Mouse (Mus musculus) brain, adult 2 months (tissue): ENCODE measurements at regions not wholly inside any gene's neighbourhood (a gene's known extent, or its start where the extent isn't known, plus 50 kb on each side); places are given as distances from the start of the nearest gene placed in this dataset.

Experiments
- DNase-seq: peaks from one replicate; pipeline ENCODE4 v3.0.0; 2011; ENCODE audit warnings: low read depth, low spot score

- DNase-seq = no peak
Measured at GRCm38 (mm10) chr2:149467801-149468200, 62.9 kb downstream of the Cst10 start.

GRCm38 (mm10) chr2:149472411-149472810, 67.6 kb downstream of the Cst10 start:
- no peak for DNase-seq

- DNase-seq = peak; percentile 87
Measured at GRCm38 (mm10) chr2:149493280-149493988, 88.6 kb downstream of the Cst10 start.

- no peak for DNase-seq
Measured at GRCm38 (mm10) chr2:149512870-149513269, 108.0 kb downstream of the Cst10 start.

DNA sequence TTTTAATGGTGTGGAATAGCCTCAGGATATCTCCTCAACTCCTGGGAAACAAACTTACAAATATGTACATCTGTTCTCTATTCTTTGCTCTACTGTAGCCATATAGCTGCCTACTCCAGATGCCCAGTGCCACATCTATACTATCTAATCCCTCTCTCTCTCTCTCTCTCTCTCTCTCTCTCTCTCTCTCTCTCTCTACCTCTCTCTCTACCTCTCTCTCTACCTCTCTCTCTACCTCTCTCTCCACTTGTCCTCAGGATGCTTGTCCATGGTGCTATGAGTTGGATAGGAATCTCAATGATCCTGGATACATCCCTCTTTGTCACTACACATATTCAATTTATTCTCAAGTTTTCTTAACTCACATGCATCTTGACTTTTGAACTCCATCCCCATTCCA, 119.6 kb downstream of the Cst10 start:
- DNase-seq = no peak

DNA sequence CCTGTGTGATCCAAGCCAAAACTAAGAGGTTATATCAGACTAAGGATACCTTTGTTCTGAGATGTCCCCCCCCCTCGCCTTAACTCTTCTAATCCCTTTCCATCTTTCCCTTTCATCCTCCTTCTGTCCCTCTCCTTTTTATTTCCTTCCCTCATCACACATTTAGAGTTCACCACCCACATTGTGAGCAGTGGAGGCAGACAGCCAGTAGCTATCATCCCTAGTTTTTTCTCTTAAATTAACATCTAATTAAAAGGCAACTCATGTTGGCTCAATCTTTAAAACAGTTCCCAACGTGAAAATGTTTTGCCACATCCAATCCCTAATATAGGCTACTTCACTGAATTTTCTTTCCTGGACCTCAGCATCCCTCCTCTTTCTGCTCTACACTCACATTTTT, 138.0 kb downstream of the Cst10 start:
- peak; percentile 53 for DNase-seq

DNA sequence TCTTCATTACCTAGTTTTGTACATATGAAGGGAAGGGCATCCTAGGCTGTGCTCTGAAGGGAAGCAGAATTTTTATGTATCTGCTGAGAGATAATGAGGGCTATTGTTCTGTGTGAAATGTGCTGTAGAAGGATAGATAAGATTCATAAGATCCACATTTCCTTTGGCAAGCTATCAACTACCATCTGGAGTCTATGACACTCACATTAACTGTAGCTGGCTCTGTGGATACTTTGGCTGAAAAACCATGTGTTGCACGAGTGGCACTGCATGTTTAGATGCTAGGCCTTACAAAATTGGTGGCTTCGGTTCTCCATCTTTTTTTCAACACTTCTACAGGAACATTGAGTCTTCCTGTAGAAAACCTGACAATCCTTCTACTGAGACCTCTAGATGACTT, 140.9 kb downstream of the Cst10 start:
- peak; percentile 58 for DNase-seq

DNA sequence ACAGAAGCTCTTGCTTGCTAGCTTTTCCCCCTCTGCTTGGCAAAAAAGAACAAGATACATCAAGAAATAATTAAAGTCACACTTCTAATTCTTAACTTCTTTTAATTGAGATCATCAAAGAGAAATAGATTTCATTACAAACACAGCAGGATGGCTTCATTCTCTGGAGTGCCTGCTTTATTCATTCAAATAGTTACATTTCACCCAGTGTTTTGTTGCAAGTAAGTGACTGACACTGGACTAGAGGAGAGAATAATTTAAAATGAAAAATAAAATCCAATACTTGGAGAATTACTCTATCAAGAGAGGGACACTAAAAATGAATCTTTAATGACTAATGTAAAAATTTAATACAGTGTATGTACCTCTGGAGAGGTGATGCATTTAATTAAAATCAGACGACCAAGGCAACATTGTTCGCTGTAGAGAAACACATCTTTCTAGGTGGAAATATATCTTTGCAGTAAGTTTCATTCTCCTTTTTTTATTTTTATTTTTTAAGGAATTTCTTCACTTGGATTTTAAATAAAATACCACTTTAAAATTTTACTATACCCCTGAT, 141.9 kb downstream of the Cst10 start:
- no peak for DNase-seq

DNA sequence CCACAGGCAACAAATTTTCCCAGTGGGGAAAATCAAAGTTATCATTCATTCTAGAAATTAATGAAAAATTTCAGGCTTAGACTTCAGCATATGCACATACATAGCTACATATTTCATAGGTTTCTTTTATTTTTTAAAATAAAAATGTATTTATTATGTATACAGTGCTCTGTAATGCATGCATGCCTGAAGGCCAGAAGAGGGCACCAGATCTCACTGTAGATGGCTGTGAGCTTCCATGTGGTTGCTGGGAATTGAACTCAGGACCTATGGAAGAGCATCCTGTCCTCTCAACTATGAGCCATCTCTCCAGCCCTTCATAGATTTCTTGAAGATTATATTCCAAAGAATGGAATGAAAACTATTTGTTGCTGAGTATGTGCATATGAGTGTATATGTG, 150.4 kb downstream of the Cst10 start:
- DNase-seq = no peak

DNA sequence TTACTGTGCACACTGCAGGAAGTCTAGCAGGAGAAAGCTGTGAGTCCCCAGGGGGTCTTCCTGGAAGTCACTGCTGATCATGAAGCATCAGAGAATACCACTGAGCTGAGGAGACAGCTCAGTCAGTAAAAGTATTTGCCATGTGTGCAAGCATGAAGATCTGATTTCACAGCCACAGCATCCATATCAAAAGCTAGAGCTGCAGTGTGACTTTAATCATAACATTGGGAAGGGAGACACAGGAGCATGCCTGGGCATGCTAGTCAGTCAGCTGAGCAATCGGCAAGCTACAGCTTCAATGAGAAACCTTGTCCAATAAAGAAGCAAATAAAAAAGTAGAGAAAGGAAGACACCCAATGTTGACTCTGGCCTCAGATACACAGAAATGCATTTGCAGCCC, 168.9 kb downstream of the Cst10 start:
- DNase-seq = no peak

DNA sequence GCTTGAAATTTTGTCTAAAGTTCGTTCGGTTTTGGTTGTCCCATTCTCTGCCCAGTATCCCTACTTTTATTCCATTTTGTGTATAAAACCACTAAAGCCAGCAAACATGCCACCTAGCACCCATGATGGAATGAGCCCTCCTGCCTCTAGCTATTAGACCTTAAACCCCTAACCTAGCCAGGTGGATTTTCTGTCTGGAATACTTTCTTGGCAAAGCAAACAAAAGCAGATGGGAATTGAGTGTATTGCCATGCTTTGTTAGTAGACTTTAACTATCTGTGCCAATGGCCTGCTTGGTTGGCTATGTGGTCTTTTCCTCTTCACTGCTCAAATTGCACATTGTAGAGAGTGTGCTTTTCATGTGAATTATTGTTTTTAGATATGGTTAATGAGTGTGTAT, 197.7 kb downstream of the Cst10 start:
- DNase-seq = peak; percentile 1

- no peak for DNase-seq
Measured at GRCm38 (mm10) chr2:149613381-149613780, 208.5 kb downstream of the Cst10 start.

- DNase-seq = no peak
Measured at GRCm38 (mm10) chr2:149614078-149614939, 209.5 kb downstream of the Cst10 start.

- DNase-seq = peak; percentile 73
Measured at GRCm38 (mm10) chr2:149625626-149626025, 203.4 kb upstream of the Syndig1 start.

DNA sequence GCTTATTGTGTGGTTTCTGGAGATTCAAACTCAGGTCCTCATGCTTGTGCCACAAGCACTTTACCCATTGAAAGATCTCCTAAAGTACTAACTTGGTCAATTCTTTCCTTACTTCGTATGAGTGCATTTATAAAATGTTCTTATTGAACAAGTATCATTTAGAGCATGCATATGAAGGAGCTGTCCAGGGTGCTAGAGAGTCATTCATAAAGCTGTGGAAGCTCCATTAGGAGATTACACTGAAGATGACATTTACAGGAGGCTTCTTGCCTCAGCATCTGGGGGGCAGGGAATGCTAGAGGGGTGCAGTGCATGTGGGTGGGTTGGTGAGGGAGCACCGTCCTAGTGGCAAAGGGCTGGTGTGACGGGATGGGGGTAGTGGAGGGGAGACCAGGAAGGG, 187.8 kb upstream of the Syndig1 start:
- DNase-seq = no peak

- peak; percentile 56 for DNase-seq
Measured at GRCm38 (mm10) chr2:149651829-149652228, 177.2 kb upstream of the Syndig1 start.

DNA sequence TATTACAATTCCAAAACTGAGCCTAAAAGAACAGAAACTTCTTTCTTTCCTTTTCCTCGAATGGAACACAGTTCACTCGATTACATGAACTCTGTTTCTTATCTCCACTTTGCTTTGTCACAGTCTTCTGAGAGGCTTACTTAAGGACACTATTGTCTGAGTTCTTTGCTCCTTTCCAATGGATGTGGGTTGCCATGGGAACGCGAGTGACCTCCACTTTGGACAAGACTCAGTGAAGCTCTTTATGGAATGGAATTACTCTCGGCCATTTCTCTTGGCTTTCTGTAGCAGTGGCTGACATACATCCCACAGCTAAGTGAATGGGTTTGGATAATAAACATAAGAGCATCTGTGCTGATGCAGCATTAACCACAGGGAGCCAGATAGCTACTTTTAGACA, 167.9 kb upstream of the Syndig1 start:
- DNase-seq = no peak

- DNase-seq = peak; percentile 65
Measured at GRCm38 (mm10) chr2:149664377-149664776, 164.6 kb upstream of the Syndig1 start.

DNA sequence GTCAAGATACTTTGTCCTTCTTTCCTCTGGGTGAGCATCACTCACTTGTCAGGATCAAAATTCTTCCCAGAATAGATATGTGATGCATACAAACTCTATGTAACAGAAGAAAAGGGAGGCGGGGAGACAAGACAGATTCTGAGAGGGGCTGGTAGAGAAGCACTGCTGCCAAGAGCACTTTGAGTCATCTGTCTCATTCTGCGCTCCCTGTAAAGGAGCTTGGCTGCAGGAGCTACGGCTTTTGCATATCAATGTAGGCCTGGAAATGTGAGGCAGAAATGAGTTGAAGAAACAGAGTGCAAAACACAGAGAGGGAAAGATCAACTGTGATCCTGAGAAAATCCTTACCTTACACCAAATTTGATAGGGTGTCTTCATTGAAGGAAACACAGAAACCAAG, 162.6 kb upstream of the Syndig1 start:
- DNase-seq = peak; percentile 91

DNA sequence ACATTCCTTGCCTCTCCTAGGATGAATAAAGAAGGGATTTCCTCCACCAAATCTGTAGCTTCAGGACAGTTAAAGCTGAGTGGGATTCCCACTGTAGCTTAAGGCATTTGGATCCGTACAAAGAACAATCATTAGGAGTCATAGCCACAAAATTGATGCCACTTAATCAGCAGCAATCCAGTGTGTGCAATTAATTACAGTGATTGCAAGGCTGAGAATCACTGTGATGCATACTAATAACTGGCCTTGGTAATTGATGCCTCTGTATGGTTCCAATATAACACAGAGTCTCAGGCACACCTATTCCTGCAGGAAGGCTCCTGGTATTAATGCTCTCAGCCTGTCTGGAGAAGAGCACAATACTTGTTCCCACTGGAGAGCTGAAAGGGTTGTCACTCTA, 157.1 kb upstream of the Syndig1 start:
- no peak for DNase-seq

DNA sequence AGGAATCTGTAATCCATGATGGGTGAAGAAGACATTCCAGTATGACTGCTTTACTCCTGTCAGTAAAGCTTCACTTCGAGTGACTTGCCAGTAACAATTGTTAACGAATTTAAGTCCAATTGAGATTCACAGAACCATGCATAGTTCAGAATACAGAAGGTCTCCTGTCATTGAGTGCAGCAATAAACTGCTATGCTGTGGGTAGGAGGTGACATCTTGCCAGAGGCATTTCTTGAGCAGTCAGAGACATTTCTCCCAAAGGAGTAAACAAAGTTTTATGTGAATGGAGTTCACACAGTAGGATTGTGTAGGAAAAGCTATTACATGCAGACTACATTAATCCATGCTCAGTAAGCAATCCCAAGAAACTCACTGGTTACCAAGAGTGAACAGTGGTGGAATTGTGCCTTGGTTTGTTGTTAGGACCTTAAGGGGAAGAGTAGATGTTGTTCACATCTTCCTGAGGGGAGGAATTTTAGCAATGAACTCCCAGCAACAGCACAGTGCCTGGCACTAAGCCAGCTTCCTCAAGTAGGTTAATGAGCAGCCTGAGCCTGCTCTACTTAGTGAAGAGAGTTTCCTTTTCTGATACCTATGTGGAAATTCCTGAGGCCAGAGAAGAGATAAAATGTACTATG, 149.1 kb upstream of the Syndig1 start:
- DNase-seq = peak; percentile 62

- peak; percentile 36 for DNase-seq
Measured at GRCm38 (mm10) chr2:149722342-149722741, 106.7 kb upstream of the Syndig1 start.
